Mouse (Mus musculus): Measurements from ENCODE around the gene Tcaf3. TPM values are rescaled to one million over a fixed set of nuclear protein-coding genes. Genes with fewer than 3 reads are reported as not detected.

The Tcaf3 gene
- not detected for total RNA-seq (2021)

- no peak for DNase-seq
- intact Hi-C loops (cut with DNase I), result no loop called here
Measured at GRCm38 (mm10) chr6:42597592-42597991, at the start of gene Tcaf3. Gene Tcaf3 (minus strand): TSS chr6:42597692.

- peak; percentile 92 for DNase-seq
- intact Hi-C loops (cut with DNase I), result loop anchor here (2.0 to 5.0 kb wide), 2 partner anchors 48 to 418 kb away; no protein-coding TSS in a partner anchor
Measured at GRCm38 (mm10) chr6:42644912-42645549, 47.5 kb upstream of the Tcaf3 start, which contains the start of gene Tcaf2. Gene Tcaf2 (minus strand): TSS chr6:42645254.

- DNase-seq, result no peak
- intact Hi-C loops (cut with DNase I), result no loop called here
Measured at GRCm38 (mm10) chr6:42634393-42634792, 36.9 kb upstream of the Tcaf3 start.

GRCm38 (mm10) chr6:42631395-42631794, 33.9 kb upstream of the Tcaf3 start:
- no peak for DNase-seq
- intact Hi-C loops (cut with DNase I), result no loop called here

GRCm38 (mm10) chr6:42616904-42617303, 19.4 kb upstream of the Tcaf3 start:
- intact Hi-C loops (cut with DNase I), result no loop called here
- no peak for DNase-seq

- intact Hi-C loops (cut with DNase I), result loop anchor here (5.0 kb wide), 2 partner anchors 250 to 465 kb away; no protein-coding TSS in a partner anchor
- peak; percentile 8 to 17 for DNase-seq
Measured at GRCm38 (mm10) chr6:42612218-42612617, 14.7 kb upstream of the Tcaf3 start.

- intact Hi-C loops (cut with DNase I), result loop anchor here (5.0 kb wide), 2 partner anchors 251 to 466 kb away; no protein-coding TSS in a partner anchor
- peak in 1 of 2 experiments; percentile 9 for DNase-seq
Measured at GRCm38 (mm10) chr6:42610954-42611522, 13.5 kb upstream of the Tcaf3 start.

- no peak for DNase-seq
- intact Hi-C loops (cut with DNase I), result no loop called here
Measured at GRCm38 (mm10) chr6:42593138-42593882, 4.2 kb downstream of the Tcaf3 start.

GRCm38 (mm10) chr6:42586569-42586968, 10.9 kb downstream of the Tcaf3 start:
- no peak for DNase-seq
- intact Hi-C loops (cut with DNase I), result no loop called here

GRCm38 (mm10) chr6:42583488-42583872, 14.0 kb downstream of the Tcaf3 start:
- intact Hi-C loops (cut with DNase I), result loop anchor here (1.0 to 5.0 kb wide), 8 partner anchors 41 to 981 kb away; partner anchors contain the start of genes Fam131b and Zyx
- peak; percentile 68 to 79 for DNase-seq

GRCm38 (mm10) chr6:42582741-42583487, 14.6 kb downstream of the Tcaf3 start:
- intact Hi-C loops (cut with DNase I), result loop anchor here (1.0 to 5.0 kb wide), 8 partner anchors 41 to 981 kb away; partner anchors contain the start of genes Fam131b and Zyx
- no peak for DNase-seq

- DNase-seq, result peak in 1 of 2 experiments; percentile 9
- intact Hi-C loops (cut with DNase I), result no loop called here
Measured at GRCm38 (mm10) chr6:42578678-42579077, 18.8 kb downstream of the Tcaf3 start.

GRCm38 (mm10) chr6:42577433-42577832, 20.1 kb downstream of the Tcaf3 start:
- no peak for DNase-seq
- intact Hi-C loops (cut with DNase I), result no loop called here

- intact Hi-C loops (cut with DNase I), result no loop called here
- DNase-seq, result no peak
Measured at GRCm38 (mm10) chr6:42568205-42568604, 29.3 kb downstream of the Tcaf3 start.

- intact Hi-C loops (cut with DNase I), result no loop called here
- DNase-seq, result no peak
Measured at GRCm38 (mm10) chr6:42566076-42566598, 31.4 kb downstream of the Tcaf3 start.

GRCm38 (mm10) chr6:42562280-42562679, 35.2 kb downstream of the Tcaf3 start:
- intact Hi-C loops (cut with DNase I), result no loop called here
- DNase-seq, result no peak

GRCm38 (mm10) chr6:42560885-42561284, 36.6 kb downstream of the Tcaf3 start:
- DNase-seq, result no peak

GRCm38 (mm10) chr6:42558641-42559040, 38.9 kb downstream of the Tcaf3 start:
- intact Hi-C loops (cut with DNase I), result no loop called here
- DNase-seq, result no peak

More at GRCm38 (mm10) chr6:42560885-42561284, 36.6 kb downstream of the Tcaf3 start:
- intact Hi-C loops (cut with DNase I), result no loop called here

- intact Hi-C loops (cut with DNase I), result no loop called here
- DNase-seq, result no peak
Measured at GRCm38 (mm10) chr6:42547461-42547860, 50.0 kb downstream of the Tcaf3 start, which contains the start of gene Olfr455. Gene Olfr455 (minus strand): TSS chr6:42547587.

GRCm38 (mm10) chr6:42546180-42546579, 51.3 kb downstream of the Tcaf3 start:
- intact Hi-C loops (cut with DNase I), result no loop called here
- DNase-seq, result no peak
